Mouse (Mus musculus) olfactory bulb, adult 2 months (tissue): ENCODE data around the gene Eftud2. TPM values are rescaled to one million over a fixed set of nuclear protein-coding genes. Genes with fewer than 3 reads are reported as not detected.

Experiments used
- H3K27ac ChIP-seq: fragments of 200-500 bp; 2 replicates; pipeline ENCODE4 v1.5.1; 2012; ENCODE audit warnings: low read depth, low read length; ENCODE audit not compliant: insufficient read depth
- H3K4me1 ChIP-seq: fragments of 200-500 bp; 2 replicates; pipeline ENCODE4 v1.6.1; 2012; ENCODE audit warnings: low read length; ENCODE audit not compliant: control insufficient read depth, insufficient read depth
- H3K4me3 ChIP-seq: fragments of 200-500 bp; 2 replicates; pipeline ENCODE4 v1.5.1; 2012; ENCODE audit warnings: mild to moderate bottlenecking, low read depth, low read length, moderate library complexity; ENCODE audit not compliant: insufficient read depth
- CTCF ChIP-seq: fragments of 200-500 bp; IDR thresholded peaks from 2 replicates; pipeline ENCODE4 v1.5.1; 2012; ENCODE audit warnings: low read depth, mild to moderate bottlenecking, low read length, moderate library complexity; ENCODE audit not compliant: insufficient read depth
- POLR2A ChIP-seq: fragments of 200-500 bp; IDR thresholded peaks from 2 replicates; pipeline ENCODE4 v1.6.1; 2012; ENCODE audit warnings: mild to moderate bottlenecking, low read depth, low read length, moderate library complexity; ENCODE audit not compliant: insufficient read depth
- WGBS: fragments of 180-500 bp; shearing (Covaris S2); methylation state at CpG from one replicate; pipeline ENCODE4 v1.1.7; 2018; 5-methylcytosine and 5-hydroxymethylcytosine counted together
- polyA plus RNA-seq: library from polyadenylated mRNA; stranded (reverse); fragments of >200 nt; gene quantifications from 2 replicates; pipeline ENCODE4 v1.2.4, GENCODE M21; 2012; ENCODE audit warnings: low replicate concordance; ENCODE audit not compliant: missing spikeins, insufficient read depth, insufficient read length

Gene Eftud2
- polyA plus RNA-seq, 1 experiment, result 433 TPM

DNA sequence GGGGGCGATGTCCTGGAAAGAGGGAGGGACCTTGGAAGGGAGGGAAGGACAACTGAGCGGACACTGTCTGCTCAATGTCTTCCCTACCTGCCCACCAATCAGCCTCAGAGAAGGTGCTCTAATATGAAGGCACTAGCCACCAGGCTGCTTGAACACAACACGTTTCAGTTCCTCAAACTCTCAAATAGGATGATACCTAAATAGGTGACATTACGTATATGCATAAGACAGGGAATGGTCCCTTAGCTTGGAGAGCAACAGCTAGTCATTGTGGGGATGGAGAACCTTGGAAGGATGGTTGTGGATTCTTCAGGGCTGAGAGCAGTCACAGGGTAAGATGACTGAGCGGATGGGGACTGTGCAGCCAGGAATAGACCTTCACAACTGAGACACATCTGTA lies 6.6 kb upstream of the Eftud2 start:
- TF ChIP-seq POLR2A, result no peak
- no peak for TF ChIP-seq CTCF
- H3K27ac ChIP-seq, result no peak overlapping the region
- peaks cover 23% of the 10 kb centered on the region for H3K4me1 ChIP-seq
- no peak overlapping the region for H3K4me3 ChIP-seq
- WGBS, result 96% methylated on average over 5 of the region's 5 CpGs

- Histone ChIP-seq H3K4me1 (peaks cover 24% of the 10 kb centered on the region), H3K27ac (peak within 1 kb of the TSS; percentile 1; the same call in 1 of the 2 replicates), H3K4me3 (no peak within 1 kb of the TSS)
- no peak for TF ChIP-seq CTCF
- TF ChIP-seq POLR2A, result no peak
- WGBS, result 55% methylated on average over 10 of the region's 10 CpGs
Observed at GRCm38 (mm10) chr11:102884616-102885219, 3.9 kb upstream of the Eftud2 start, which contains the start of gene Fam187a. Gene Fam187a (plus strand): TSS chr11:102885169.

DNA sequence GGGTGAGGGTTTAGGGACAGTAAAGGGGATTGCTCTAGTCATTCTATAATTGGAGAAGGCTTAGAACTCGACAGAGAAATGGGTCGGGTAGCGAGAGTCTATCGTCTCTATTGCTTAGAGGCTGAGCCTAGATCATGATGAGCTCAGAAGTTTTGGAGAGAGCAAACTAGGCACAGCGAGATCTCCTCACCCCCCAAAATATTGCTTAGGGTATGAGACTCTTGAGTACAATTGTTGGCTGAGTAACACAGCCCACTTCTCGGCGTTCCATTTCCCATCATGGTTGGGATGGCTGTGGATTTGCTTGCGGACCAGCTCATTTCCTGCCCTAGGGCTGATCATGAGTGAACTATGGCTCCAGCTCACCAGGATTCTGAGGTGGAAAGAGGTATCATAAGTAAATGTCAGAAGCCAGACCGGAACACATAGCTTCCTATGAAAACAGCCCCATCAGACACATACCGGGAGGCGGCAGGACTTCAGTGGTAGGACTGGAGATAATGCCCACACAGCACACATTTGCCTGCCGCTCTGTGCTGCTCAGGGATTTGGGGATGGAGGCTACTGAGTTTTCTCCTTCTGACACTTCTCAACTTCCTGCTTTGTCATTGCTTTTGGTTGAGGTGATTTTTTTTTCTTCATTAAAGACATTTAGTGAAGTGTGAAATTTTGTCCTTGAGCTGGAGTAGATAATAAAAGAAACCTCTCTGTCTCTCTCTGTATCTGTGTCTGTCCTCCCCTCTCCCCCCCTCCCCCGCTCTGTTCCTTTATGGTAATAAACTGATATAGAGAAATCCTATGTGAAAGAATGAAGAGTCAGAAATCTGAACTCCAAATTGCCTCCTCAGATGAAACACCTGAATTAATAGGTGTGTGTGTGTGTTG lies 771 bp upstream of the Eftud2 start:
- Histone ChIP-seq H3K4me1 (peaks cover 13% of the 10 kb centered on the region), H3K4me3 (peak overlapping the region; percentile 68), H3K27ac (peak overlapping the region; percentile 96)
- 8% methylated on average over 13 of the region's 13 CpGs for WGBS
- TF ChIP-seq CTCF (no peak), POLR2A (no peak)

DNA sequence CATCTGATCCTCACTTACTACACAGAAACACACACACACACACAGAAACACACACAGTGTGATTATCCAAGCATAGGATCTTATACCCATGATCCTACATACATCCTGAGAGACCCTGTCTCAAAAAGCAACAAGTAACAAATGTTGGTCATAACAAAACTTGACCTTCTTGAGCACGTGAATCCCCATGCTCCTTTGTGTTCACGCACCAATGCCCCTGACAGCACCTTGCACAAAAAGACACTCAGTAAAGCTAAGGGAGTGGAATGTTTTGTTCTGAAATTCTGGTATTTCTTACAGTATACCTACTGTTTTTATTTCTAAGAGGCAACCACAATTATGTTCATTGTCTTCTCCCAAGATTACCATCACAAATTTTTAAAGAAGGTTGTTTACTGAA lies 1.2 kb downstream of the Eftud2 start:
- TF ChIP-seq CTCF, result no peak
- no peak for TF ChIP-seq POLR2A
- WGBS, result 47% methylated on average over 2 of the region's 2 CpGs
- H3K27ac ChIP-seq, result no peak overlapping the region
- peaks cover 14% of the 10 kb centered on the region for H3K4me1 ChIP-seq
- H3K4me3 ChIP-seq, result no peak overlapping the region

GRCm38 (mm10) chr11:102874801-102875334 lies 5.9 kb downstream of the Eftud2 start:
- WGBS, result 36% methylated on average over 7 of the region's 7 CpGs
- Histone ChIP-seq H3K27ac (peak overlapping the region; percentile 34; the same call in 1 of the 2 replicates), H3K4me3 (no peak overlapping the region), H3K4me1 (peaks cover 7% of the 10 kb centered on the region)
- TF ChIP-seq CTCF, result no peak
- no peak for TF ChIP-seq POLR2A

DNA sequence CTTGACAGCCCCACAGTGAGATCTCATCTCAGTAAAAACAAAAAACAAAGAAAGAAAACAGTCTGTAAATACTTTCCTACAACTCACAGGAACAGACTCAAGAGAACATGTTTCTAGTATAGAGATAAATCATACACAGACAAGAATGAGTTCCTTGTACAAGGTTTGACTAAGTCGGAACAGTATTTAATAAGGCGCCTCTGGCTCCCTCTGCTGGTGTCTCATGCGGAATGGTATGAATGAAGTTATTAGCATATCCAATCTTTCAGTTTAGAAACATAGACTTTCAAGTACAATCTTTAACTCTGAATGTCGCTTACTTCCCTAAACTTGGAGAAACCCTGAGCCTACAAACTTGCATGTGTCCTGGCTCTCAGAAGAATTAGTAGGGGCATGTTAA lies 16.5 kb downstream of the Eftud2 start:
- Histone ChIP-seq H3K4me1 (peaks cover 2% of the 10 kb centered on the region; the same call in 1 of the 2 replicates), H3K4me3 (no peak overlapping the region), H3K27ac (no peak overlapping the region)
- TF ChIP-seq CTCF, result no peak
- TF ChIP-seq POLR2A, result no peak
- 17% methylated on average over 4 of the region's 4 CpGs for WGBS

DNA sequence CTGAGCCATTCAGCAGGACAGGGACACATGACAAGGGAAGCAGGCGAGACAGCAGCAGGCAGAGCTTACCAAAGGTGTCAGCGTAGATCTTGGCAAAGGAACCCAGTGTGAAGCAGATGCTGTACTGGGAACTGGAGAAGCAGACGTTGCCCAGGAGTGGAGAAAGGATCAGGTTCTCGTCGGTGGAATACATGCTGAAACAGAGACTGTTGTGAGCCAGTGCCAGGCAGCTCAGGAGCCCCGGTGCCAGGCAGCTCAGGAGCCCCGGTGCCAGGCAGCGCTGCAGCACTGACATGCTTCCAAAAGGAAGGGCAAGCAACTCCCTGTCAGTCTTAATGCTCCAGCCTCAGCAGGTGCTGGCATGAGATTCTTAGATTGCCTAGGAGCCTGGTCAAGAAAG lies 20.9 kb downstream of the Eftud2 start:
- Histone ChIP-seq H3K4me3 (no peak overlapping the region), H3K27ac (no peak overlapping the region), H3K4me1 (no peaks in the 10 kb centered on the region)
- 67% methylated on average over 8 of the region's 8 CpGs for WGBS
- TF ChIP-seq CTCF, result no peak
- no peak for TF ChIP-seq POLR2A

DNA sequence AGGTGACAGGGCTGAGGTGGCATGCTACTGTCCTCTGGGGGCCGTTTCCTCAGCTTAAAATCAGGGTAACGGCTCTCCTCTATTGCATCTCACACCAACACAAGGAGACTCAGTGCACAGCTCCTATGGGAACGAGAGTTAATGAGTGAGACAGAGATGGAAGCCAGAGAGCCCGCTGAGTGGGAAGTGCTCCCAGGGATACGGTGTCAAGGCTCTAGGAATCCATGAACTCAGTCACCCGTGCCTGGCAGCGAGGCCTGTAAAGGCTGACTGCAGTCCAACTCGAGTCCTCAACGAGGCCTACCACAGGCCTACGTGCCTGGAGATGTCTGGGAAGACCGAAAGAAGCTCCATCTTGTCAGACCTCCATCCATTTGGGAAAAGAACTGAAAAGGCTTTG lies 21.8 kb downstream of the Eftud2 start:
- whole genome bisulfite sequencing, result 75% methylated on average over 11 of the region's 11 CpGs
- TF ChIP-seq POLR2A (no peak), CTCF (no peak)
- no peaks in the 10 kb centered on the region for H3K4me1 ChIP-seq
- no peak overlapping the region for H3K27ac ChIP-seq
- no peak overlapping the region for H3K4me3 ChIP-seq

GRCm38 (mm10) chr11:102855941-102856340 lies 24.8 kb downstream of the Eftud2 start:
- Histone ChIP-seq H3K4me1 (no peaks in the 10 kb centered on the region), H3K27ac (no peak overlapping the region), H3K4me3 (no peak overlapping the region)
- 87% methylated on average over 6 of the region's 6 CpGs for WGBS
- TF ChIP-seq CTCF (no peak), POLR2A (no peak)
